Mouse (Mus musculus) ES-Bruce4 (cell line): Measurements from ENCODE around the gene Maml2.

ENCODE experiments used
- CTCF ChIP-seq: IDR thresholded peaks from one replicate; pipeline ENCODE4 v1.8.1; 2011; ENCODE audit warnings: low read depth, low read length
- EP300 ChIP-seq: IDR thresholded peaks from 2 replicates; pipeline ENCODE4 v1.6.1; 2011; ENCODE audit warnings: low read depth, low read length; ENCODE audit not compliant: insufficient read depth

DNA sequence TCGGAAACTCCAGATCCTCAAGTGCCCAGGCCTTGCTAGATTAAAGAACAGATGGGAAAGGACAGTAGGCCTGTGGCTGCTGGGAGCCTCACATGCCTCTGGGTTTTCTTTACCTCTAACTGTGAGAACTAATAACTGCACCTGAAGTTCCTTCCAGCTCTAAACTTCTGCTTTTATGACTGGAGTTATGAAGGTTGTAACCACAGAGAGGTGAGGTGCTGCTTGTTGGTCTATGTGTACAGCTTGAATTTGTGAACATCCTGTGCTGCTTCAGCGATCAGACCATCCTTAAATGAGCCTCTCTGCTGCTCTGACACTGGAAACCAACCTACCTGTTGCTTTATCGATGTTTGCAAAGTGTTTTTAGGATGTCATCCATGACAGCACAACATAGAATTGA, 258.9 kb downstream of the Maml2 start:
- no peak for TF ChIP-seq EP300
- no peak for TF ChIP-seq CTCF
